32 mouse cellular contexts compared by ENCODE assay signal in the genomic region with DNA sequence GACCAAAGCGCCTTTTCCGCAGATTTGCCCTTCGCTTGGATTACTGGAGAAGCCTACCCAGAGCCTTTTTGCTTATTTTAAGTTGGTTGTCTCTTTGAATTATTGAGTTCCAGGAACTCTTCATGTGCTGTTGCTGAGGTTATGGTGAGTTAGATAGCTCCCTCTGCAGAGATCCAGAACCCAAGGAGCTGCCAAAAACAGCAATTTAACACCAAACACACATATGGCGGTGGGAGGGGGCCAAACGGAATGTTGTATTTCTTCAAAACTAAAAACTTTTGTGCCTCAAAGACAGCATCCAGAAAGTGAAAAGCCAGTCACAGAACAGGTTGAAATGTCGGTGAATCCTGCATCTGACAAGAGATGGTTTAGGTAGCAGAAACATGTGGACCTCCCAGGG. TPM values are rescaled to one million over a fixed set of nuclear protein-coding genes. Genes with fewer than 3 reads are reported as not detected.
DNase-seq lines count a peak whose midpoint lies in the region; ATAC-seq lines count a peak whose summit lies in the region.
"Had no signal": no experiment of that assay in that cellular context is flagged by ENCODE, and none has a peak within 500 bp of the region (broad histone marks: within the 10 kb centered on the region; RNA-seq: fewer than 3 reads in every experiment).

No protein-coding gene starts in this region.

- no peaks in the 10 kb centered on the region for H3K9me3 ChIP-seq in midbrain, embryonic 10.5 days (replicated peaks)
- no peaks in the 10 kb centered on the region for H3K9me3 ChIP-seq in midbrain, embryonic 14.5 days (ENCODE audit: control insufficient read depth, low read length)
- no peaks in the 10 kb centered on the region for H3K9me3 ChIP-seq in embryonic facial prominence, embryonic 14.5 days (ENCODE audit: control insufficient read depth, low read length)
- H3K9me3 ChIP-seq: forebrain, embryonic 13.5 days; heart, embryonic 10.5 days; heart, embryonic 13.5 days had no signal

- DNase-seq in frontal cortex, postnatal 10 days (ENCODE audit: low spot score in 2 of 2), result no peak
- DNase-seq in midbrain, embryonic 10.5 days (ENCODE audit: low spot score), result no peak
- DNase-seq in midbrain, embryonic 14.5 days, result no peak
- DNase-seq in right cerebral cortex, postnatal 25 days, result peak; percentile 38
- DNase-seq in right cerebral cortex, postnatal 4 days, result no peak
- DNase-seq in embryonic facial prominence, embryonic 14.5 days (ENCODE audit: low spot score), result peak; percentile 55
- DNase-seq in adrenal gland, postnatal 4 days (ENCODE audit: low spot score in 2 of 2), result no peak
- DNase-seq: adrenal gland, adult 8-10 months; adrenal gland, postnatal 25 days; cerebellum, adult 11 months; cerebellum, adult 8-10 months; cerebellum, postnatal 10 days; cerebellum, postnatal 36 days; embryo, embryonic 11 days; gastrocnemius, postnatal 10 days; gastrocnemius, postnatal 36 days; heart, adult 2 months; heart, postnatal 14 days; heart, postnatal 4 days had no signal

- WGBS in midbrain, embryonic 10.5 days, result 84% methylated on average over 6 of the region's 6 CpGs
- WGBS in midbrain, embryonic 14.5 days, result 88% methylated on average over 6 of the region's 6 CpGs
- 81% methylated on average over 6 of the region's 6 CpGs for WGBS in embryonic facial prominence, embryonic 14.5 days

- H3K27me3 ChIP-seq in midbrain, embryonic 10.5 days (ENCODE audit: low read depth, poor library complexity, severe bottlenecking), result peaks cover 24% of the 10 kb centered on the region
- no peaks in the 10 kb centered on the region; the same call in 1 of the 2 replicates for H3K27me3 ChIP-seq in midbrain, embryonic 14.5 days (ENCODE audit: control insufficient read depth, insufficient read depth, low read length)
- H3K27me3 ChIP-seq in embryonic facial prominence, embryonic 14.5 days (replicated peaks; ENCODE audit: control insufficient read depth, insufficient read depth, low read length), result no peaks in the 10 kb centered on the region
- H3K27me3 ChIP-seq: forebrain, embryonic 13.5 days had no signal

- peak; percentile 51; the same call in 1 of the 2 replicates for ATAC-seq in frontal cortex, adult (ENCODE audit: low TSS enrichment)
- no peak for ATAC-seq in midbrain, embryonic 14.5 days (ENCODE audit: low FRiP score, low TSS enrichment)
- ATAC-seq in embryonic facial prominence, embryonic 14.5 days (ENCODE audit: low read depth), result no peak
- ATAC-seq: activated CD4-positive, CD25-positive, alpha-beta regulatory T cell, adult 4 months; CD4-positive, CD25-positive, alpha-beta regulatory T cell, adult 4 months; forebrain, embryonic 13.5 days; forebrain, embryonic 16.5 days; hindbrain, postnatal 0 days; inflammation-experienced regulatory T-cells, adult 6 months had no signal

- H3K9ac ChIP-seq in midbrain, embryonic 14.5 days (replicated peaks; ENCODE audit: low read length), result no peak overlapping the region
- no peak overlapping the region for H3K9ac ChIP-seq in embryonic facial prominence, embryonic 14.5 days (ENCODE audit: low read depth, low read length)
- H3K9ac ChIP-seq: forebrain, embryonic 13.5 days; heart, embryonic 13.5 days; hindbrain, embryonic 14.5 days had no signal

- no peak overlapping the region for H3K4me2 ChIP-seq in midbrain, embryonic 14.5 days (ENCODE audit: low read length)
- no peak overlapping the region for H3K4me2 ChIP-seq in embryonic facial prominence, embryonic 14.5 days (ENCODE audit: low read depth, low read length)
- H3K4me2 ChIP-seq: forebrain, embryonic 13.5 days; heart, embryonic 13.5 days; hindbrain, embryonic 14.5 days had no signal

- peaks cover 69% of the 10 kb centered on the region for H3K4me1 ChIP-seq in midbrain, embryonic 10.5 days
- peaks cover 9% of the 10 kb centered on the region for H3K4me1 ChIP-seq in midbrain, embryonic 14.5 days (ENCODE audit: control insufficient read depth, insufficient read depth, low read length)
- peaks cover 8% of the 10 kb centered on the region; the same call in 1 of the 2 replicates for H3K4me1 ChIP-seq in embryonic facial prominence, embryonic 14.5 days (ENCODE audit: control insufficient read depth, insufficient read depth, low read length)

- peaks cover 47% of the 10 kb centered on the region for H3K36me3 ChIP-seq in midbrain, embryonic 10.5 days
- H3K36me3 ChIP-seq in midbrain, embryonic 14.5 days (ENCODE audit: control insufficient read depth, insufficient read depth, low read length), result no peaks in the 10 kb centered on the region
- H3K36me3 ChIP-seq in embryonic facial prominence, embryonic 14.5 days (ENCODE audit: control insufficient read depth, insufficient read depth, low read length), result 0 out of 2 replicates have a peak, but pooled peaks cover 5% of the 10 kb centered on the region

- no peak overlapping the region for H3K4me3 ChIP-seq in midbrain, embryonic 10.5 days
- H3K4me3 ChIP-seq in midbrain, embryonic 14.5 days (replicated peaks; ENCODE audit: low read depth, low read length), result no peak overlapping the region
- no peak overlapping the region for H3K4me3 ChIP-seq in embryonic facial prominence, embryonic 14.5 days (ENCODE audit: low read depth, low read length)
- H3K4me3 ChIP-seq: erythroblast, embryonic 14.5 days; forebrain, embryonic 13.5 days; heart, adult 2 months; heart, embryonic 10.5 days; heart, embryonic 13.5 days had no signal

- H3K27ac ChIP-seq in midbrain, embryonic 10.5 days (replicated peaks), result peak overlapping the region; percentile 76; the same call in 1 of the 2 replicates
- H3K27ac ChIP-seq in midbrain, embryonic 14.5 days (replicated peaks; ENCODE audit: low read depth, low read length), result no peak overlapping the region
- H3K27ac ChIP-seq in embryonic facial prominence, embryonic 14.5 days (replicated peaks; ENCODE audit: low read depth, low read length), result no peak overlapping the region
- H3K27ac ChIP-seq: forebrain, embryonic 13.5 days; heart, adult 2 months; heart, embryonic 10.5 days; heart, embryonic 13.5 days; hindbrain, embryonic 14.5 days; hindbrain, postnatal 0 days had no signal

RNA-seq across cellular contexts. Expression of gene Tnfrsf19, which starts 42.6 kb away (rescaled TPM):
- 76.1 and 88.7 TPM in 2 replicates for polyA plus RNA-seq in midbrain, embryonic 10.5 days (2016; fragmentation: Nextera tagmentation; extraction: Ambion mirVana)
- 25.4 and 46.9 TPM in 2 replicates for polyA plus RNA-seq in midbrain, embryonic 14.5 days (2014; fragmentation: Nextera tagmentation; extraction: Ambion mirVana)
- 94.1 and 99.9 TPM in 2 replicates for polyA plus RNA-seq in embryonic facial prominence, embryonic 14.5 days (2014; fragmentation: Nextera tagmentation; extraction: Ambion mirVana)
- 10 to 100 TPM; 39.0 to 45.7 TPM for total RNA-seq in adrenal gland, postnatal 4 days (2021)
- total RNA-seq: granulocyte monocyte progenitor cell, adult 5-6 weeks had no signal
- polyA plus RNA-seq: activated CD4-positive, CD25-positive, alpha-beta regulatory T cell, adult 4 months; C2C12; CD4-positive, CD25-positive, alpha-beta regulatory T cell, adult 4 months; erythroblast, embryonic 14.5 days; inflammation-experienced regulatory T-cells, adult 6 months had no signal

Comparison
In these comparisons a context has a peak if more than half of its experiments do, and no peak if none do; other contexts are left out.
1. DNase-seq: peak in right cerebral cortex, postnatal 25 days (single experiment) and embryonic facial prominence, embryonic 14.5 days (single experiment); none in frontal cortex, postnatal 10 days (0 of 2), midbrain, embryonic 10.5 days (single experiment), midbrain, embryonic 14.5 days (single experiment), right cerebral cortex, postnatal 4 days (single experiment) and adrenal gland, postnatal 4 days (0 of 2).